Mouse (Mus musculus): Measurements from ENCODE around the gene Mrtfb. TPM values are rescaled to one million over a fixed set of nuclear protein-coding genes. Genes with fewer than 3 reads are reported as not detected.

Gene Mrtfb
- polyA plus RNA-seq, 1 experiment from 2014 or later = 15.4 TPM

MicroRNA genes within 50 kb of the gene (microRNA counts, 519-probe panel; counts per million panel counts)
- 5,040 counts per million, percentile 55 among the panel's probes with 10 or more counts for microRNA mmu-miR-193b

Small RNAs within 50 kb of the gene (microRNA-seq; reads per million reads assigned to microRNA genes)
- 18.9 reads per million, percentile 35 among the genes with 10 or more reads in this experiment for gene Mir193b
- gene Mir365-1 = not detected

Other genes with a start within 250 kb of the Mrtfb start
- 16.3 and 17.3 TPM in 2 replicates for gene Ercc4, start 146.8 kb upstream of the Mrtfb start, polyA plus RNA-seq (2014; fragmentation: Nextera tagmentation; extraction: Ambion mirVana)